Mouse (Mus musculus) embryonic fibroblast, embryonic 13.5 days (primary cell): Measurements from ENCODE around the gene Adamts17.

Experiments used
- CTCF ChIP-seq: IDR thresholded peaks from 2 replicates; pipeline ENCODE4 v1.5.1; 2011; ENCODE audit warnings: mild to moderate bottlenecking, control low read depth, low read length, moderate library complexity, borderline replicate concordance; ENCODE audit not compliant: insufficient read depth
- POLR2A ChIP-seq: IDR thresholded peaks from 2 replicates; pipeline ENCODE4 v1.6.1; 2011; ENCODE audit warnings: low read depth, mild to moderate bottlenecking, control low read depth, low read length, moderate library complexity

DNA sequence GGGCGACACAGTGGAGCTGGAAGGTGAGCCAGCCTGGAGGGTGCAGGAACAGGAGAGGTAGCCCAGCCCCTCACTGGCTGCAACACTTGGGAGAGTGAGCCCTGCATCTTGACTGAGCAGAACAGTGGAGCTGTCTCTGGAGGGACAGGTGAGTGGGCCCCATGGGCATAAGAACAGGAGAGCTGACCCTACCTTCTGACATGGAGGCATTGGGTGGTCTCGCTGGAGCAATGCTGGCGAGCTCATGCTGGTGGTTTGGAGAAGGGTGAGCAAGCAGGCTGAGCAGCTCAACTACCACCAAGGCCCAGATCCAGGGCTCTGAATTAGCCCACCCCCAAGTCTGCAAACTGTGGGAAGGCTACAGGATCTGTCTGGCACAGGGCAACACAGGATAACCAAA, 113.4 kb downstream of the Adamts17 start:
- no peak for TF ChIP-seq POLR2A
- TF ChIP-seq CTCF, result no peak
